Mouse (Mus musculus) adrenal gland, adult (tissue): ENCODE measurements at regions not wholly inside any gene's neighbourhood (a gene's known extent, or its start where the extent isn't known, plus 50 kb on each side); places are given as distances from the start of the nearest gene placed in this dataset.
A peak's percentile ranks its signal among the peaks of the same experiment; 100 is the strongest.

Experiments
- DNase-seq, 2 experiments: peaks; one replicate each; pipeline ENCODE4 v3.0.0; 2022 to 2023; ENCODE audit warnings: low spot score in 1 of 2; ENCODE audit not compliant: inconsistent age in 2 of 2

GRCm38 (mm10) chr9:93509646-93510045 lies 967.6 kb downstream of the Plod2 start:
- DNase-seq: peak in 1 of 2 experiments; percentile 22

GRCm38 (mm10) chr9:93524055-93524454 lies 982.0 kb downstream of the Plod2 start:
- DNase-seq: no peak

GRCm38 (mm10) chr9:93525132-93525531 lies 983.1 kb downstream of the Plod2 start:
- no peak for DNase-seq

GRCm38 (mm10) chr9:93530646-93531320 lies 988.8 kb downstream of the Plod2 start:
- no peak for DNase-seq
